Mouse (Mus musculus) ES-CJ7 (cell line): ENCODE data around the gene Thsd7b.
"Not testable (repeated sequence)": the region's sequence is repeated elsewhere in the genome, so short reads cannot be mapped to it uniquely, and the experiment has no call there.

Experiments
- DNase-seq: peaks from one replicate; pipeline ENCODE4 v3.0.0; 2011; ENCODE audit warnings: low read depth, low spot score

The Thsd7b gene

GRCm38 (mm10) chr1:129843416-129843815, 570.3 kb downstream of the Thsd7b start:
- peak; percentile 69 for DNase-seq

DNA sequence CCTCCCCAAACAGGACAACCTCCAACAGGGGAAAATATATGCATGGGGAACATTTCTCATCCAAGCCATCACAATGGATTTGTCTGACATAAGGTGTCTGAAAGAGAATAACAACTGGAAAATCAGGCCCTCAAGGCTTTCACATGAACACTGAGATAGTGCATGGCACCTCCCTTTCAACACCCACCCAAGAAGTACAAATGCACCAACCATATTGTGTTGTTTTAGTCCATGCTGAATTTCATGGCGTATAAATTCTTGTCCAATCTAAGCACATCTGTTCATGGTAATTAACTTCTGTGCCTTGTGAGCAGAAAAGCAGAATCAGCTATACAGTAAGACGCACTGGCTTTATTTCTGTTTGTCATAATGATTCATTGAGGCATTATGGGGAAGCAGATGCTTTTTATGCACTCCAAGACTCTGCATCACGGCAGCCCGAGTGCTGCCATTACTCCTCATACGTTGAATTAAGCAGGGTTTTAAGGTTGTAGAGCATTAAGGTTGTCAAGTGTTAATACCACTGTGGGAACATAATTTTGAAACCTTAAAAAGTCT, 577.0 kb downstream of the Thsd7b start:
- DNase-seq: no peak

- DNase-seq: no peak
Observed at GRCm38 (mm10) chr1:129867714-129868113, 594.6 kb downstream of the Thsd7b start.

DNA sequence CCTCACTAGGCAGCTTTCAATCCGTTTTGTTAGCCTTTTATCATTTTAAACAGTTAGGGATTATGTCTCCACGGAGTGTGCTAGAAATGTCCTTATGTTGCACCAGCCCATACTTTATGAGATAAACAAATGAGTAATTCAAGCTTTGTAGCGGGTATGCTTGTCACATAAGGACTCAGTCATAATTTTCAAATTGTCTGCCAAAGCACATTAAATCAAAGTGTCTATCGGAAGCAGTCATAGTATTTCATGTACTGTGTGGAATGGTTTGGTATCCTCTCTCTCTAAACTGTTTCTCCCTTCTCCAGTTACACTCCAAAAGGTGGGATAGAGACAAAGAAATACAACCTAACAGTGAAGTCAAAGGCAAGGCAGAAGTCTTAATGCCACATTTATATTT, 601.3 kb downstream of the Thsd7b start:
- DNase-seq: no peak

DNA sequence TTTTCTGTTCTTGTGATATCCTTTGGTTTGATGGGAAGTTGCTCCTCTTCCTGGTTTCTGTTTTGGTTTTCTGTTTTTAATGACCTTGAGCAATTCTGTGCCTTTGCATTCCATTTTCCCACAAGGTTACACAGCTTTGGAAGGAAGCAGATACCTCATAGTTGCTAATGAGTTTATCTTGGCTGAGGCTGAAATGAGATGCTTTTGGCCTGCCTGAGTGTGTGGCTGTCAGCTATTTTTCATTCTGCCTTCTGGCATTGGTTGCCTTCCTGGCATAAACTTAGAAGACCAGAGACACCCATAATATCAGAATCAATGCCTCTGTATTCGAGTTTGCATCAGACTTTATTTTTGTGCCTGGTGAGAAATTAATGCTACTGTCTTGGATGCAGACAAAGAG, 614.8 kb downstream of the Thsd7b start:
- no peak for DNase-seq

DNA sequence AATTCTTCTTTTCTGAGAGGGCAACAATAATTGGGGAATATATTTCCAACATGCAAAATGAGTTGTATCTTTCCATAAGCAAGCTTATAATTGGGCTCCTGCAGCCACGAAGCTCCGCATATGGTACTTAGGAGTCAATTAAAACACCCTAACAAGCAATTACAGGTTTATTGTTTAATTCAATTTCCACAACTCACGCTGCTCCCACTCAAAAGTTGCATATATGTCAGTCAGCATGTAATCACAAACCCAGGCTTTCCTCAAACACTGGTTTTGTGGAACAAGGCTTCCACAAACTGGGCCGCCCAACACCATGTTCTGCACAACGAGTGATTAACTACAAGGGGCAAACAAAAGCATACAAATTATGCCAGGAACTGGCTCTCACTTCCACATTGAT, 625.0 kb downstream of the Thsd7b start:
- DNase-seq: no peak

- DNase-seq: no peak
Observed at GRCm38 (mm10) chr1:129915484-129915883, 642.4 kb downstream of the Thsd7b start.

GRCm38 (mm10) chr1:129917568-129917967, 644.5 kb downstream of the Thsd7b start:
- no peak for DNase-seq

DNA sequence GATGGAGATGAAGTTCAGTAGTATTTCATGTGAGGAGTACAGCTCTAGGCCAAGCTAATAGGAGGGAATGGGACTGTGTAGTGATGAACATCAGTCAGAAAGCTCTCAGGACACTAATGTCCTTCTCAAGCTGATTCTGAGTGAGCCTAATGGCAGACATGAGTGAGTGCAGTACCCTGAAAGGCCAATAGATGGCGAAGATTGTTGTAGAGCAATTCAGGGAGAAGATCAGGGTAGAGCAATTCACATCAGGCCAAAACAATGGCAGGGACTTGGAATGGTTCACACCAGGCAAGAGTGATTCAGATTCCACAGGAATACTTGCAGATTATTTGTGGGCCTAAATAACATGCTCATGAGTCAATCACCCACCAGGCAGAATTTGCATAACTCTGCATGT, 646.3 kb downstream of the Thsd7b start:
- DNase-seq: peak; percentile 68

DNA sequence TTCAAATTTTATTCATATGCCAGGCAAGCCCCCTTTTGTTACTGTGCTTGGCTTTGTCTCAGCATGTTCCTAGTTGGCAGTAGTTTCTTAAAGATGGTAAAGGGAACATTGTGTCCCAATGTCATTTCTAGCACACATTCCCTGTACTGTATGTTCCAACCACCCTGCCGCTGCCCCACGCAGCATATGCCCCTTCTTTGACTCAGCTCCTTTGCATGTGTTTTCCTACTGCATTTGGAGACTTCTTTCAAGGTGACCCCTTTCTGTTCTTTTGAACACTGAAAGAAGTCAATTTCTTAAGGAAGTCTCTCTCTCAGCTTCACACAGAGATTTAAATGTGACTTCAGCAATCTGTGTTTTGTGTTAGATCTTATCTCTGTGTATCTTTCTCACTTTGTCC, 657.9 kb downstream of the Thsd7b start:
- DNase-seq: no peak

- no peak for DNase-seq
Observed at GRCm38 (mm10) chr1:129943116-129943515, 670.0 kb downstream of the Thsd7b start.

DNA sequence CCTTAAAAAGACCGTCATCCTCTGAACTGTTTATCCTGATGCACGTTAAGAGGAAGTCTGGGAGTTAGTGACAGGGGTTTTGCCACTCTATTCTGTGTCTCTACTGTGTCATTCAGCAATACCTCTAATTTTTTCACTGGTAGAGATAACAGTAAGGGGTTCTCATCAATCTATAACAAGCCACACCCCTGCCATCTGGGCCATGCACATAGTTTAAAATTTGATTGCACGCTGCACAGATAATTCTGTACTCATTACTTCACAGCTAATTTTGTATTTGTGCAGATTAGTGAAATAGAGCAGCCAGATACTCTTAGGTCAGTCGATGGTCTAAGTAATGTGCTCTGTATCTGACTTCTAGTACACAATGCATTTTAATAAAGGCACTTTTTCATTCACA, 673.9 kb downstream of the Thsd7b start:
- DNase-seq: no peak

DNA sequence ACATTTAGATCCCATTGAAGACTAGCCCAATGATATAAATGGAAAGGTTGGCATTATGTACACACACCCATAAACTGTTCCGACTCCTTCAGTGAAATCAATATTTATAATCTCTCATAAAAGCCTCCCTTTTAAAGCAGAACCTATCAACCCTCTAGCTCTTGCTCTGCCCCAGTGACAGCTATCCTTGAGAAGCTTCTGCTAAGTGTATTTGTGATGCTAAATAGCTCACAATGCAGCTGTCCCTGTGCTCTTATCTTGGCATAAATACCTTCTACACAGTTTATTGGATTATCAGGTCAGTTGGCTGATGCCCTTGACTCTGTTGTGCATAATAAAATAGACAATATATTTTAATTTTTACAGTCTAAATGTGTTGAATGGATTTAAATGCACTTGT, 682.4 kb downstream of the Thsd7b start:
- no peak for DNase-seq

DNA sequence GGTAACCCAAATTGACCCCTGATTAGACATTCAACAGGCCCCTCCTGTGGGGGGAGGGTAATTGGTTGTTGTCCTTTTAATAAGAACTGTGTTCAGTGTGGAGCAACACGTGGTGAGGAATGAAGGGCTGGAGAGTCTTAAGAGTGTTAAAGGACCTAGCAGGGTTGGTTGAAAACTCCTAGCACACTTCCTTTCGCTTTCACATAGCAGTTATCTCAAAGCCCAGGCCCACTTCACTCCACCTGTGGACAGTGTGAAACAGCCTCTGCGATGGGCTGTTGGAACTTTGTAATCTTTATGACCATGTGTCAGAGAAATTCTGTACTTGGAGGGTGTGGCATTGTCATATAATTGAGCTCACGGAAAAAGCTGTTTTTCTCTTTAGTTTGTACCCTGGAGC, 683.5 kb downstream of the Thsd7b start:
- no peak for DNase-seq

GRCm38 (mm10) chr1:129959352-129959751, 686.2 kb downstream of the Thsd7b start:
- not testable (repeated sequence) for DNase-seq

GRCm38 (mm10) chr1:129963166-129963565, 690.1 kb downstream of the Thsd7b start:
- DNase-seq: no peak

DNA sequence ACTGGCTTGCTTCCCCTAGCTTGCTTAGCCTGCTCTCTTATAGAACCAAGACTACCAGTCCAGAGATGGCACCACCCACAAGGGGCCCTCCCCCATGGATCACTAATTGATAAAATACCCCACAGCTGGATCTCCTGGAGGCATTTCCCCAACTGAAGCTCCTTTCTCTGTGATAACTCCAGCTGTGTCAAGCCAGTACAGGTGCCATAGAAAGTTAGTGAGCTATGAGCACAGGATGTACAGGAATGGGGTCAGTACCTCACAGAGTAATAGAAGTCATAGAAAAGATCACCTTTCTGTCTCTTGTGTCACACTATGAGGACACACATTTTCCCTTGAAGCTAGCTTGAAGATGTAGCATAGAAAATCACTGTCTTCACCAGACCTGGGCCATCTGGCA, 716.1 kb downstream of the Thsd7b start:
- DNase-seq: not testable (repeated sequence)

- no peak for DNase-seq
Observed at GRCm38 (mm10) chr1:129990821-129991220, 717.7 kb downstream of the Thsd7b start.

DNA sequence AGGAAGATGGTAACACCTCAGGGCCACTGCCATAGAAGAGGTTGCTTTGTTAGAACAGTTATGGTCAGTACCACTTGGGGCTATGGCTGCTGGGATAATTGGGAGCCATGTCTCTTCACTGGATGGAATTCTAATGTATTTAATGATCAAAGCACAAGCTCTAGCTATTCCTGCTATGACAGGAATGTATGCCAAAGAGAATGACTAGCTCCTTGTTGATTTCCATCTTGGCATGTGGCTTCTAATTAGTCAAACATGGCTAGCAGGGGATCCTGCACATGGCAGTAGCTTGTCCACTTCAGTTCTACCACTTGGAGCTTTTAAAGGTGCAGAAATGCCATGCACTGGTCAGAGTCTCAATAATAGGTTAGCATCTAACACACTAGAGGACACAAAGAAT, 781.9 kb downstream of the Thsd7b start:
- no peak for DNase-seq

- DNase-seq: no peak
Observed at GRCm38 (mm10) chr1:130062105-130062504, 789.0 kb downstream of the Thsd7b start.

DNA sequence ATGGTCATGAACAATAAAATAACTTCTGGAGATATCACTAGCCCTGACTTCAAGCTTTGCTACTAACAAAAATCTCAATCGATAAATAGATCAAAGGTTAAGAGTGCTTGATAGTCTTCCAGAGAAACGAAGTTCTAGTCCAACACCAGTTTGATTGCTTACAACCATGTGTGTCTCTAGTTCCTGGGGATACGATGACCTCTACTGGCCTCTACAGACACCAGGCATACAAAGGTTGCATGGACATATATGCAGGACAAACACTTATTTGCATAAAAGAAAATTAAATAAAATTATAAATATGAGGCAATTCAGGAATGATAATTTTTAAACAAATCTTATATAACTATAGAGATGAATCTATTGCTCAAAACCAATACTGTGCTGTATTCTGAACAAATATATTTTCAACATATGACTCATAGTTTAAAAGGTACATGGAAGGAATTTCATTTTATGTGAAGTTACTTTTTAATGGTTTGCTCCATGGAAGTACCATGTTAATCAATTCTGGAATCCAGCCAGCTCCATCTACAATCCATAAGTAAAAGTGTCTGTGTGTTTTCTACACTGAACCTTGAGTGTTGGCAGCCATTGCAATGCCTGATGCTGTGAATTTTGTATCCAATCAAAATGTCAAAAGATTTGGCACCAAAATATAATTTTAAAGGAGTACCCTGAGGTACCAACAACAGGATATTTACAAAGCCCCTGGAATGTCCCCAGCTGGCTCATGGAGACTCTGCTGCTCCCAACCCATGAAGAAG, 793.3 kb downstream of the Thsd7b start:
- no peak for DNase-seq

DNA sequence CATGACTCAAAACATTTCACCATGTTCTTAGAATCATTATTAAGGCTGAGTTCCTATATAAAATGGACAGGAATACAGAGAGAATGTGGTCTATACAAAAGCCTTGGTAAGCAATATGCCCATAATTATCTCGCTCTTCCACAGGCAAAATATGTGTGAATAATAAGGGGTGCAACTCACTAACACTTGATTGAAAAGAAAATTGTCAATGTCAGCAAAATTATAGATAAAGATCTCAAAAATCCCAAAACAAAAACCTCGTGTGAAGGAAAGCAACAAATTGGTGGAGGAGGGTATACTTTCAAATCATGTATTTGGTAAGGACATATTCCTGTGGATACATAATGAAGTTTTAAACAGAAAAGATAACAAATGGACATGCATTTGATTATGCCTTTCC, 810.7 kb downstream of the Thsd7b start:
- DNase-seq: no peak

- no peak for DNase-seq
Observed at GRCm38 (mm10) chr1:130085207-130085606, 812.1 kb downstream of the Thsd7b start.

- no peak for DNase-seq
Observed at GRCm38 (mm10) chr1:130085910-130086309, 812.8 kb downstream of the Thsd7b start.
